Mouse (Mus musculus): Measurements from ENCODE around the gene Arhgef33.
"Not testable (repeated sequence)": the region's sequence is repeated elsewhere in the genome, so short reads cannot be mapped to it uniquely, and the experiment has no call there.

The Arhgef33 gene

GRCm38 (mm10) chr17:80346591-80347125 lies 39.5 kb downstream of the Arhgef33 start:
- DNase-seq (ENCODE audit: low spot score): no peak

- DNase-seq (ENCODE audit: low spot score): no peak
Measured at GRCm38 (mm10) chr17:80347234-80347633, 40.0 kb downstream of the Arhgef33 start.

GRCm38 (mm10) chr17:80360245-80360644 lies 53.0 kb downstream of the Arhgef33 start:
- no peak for DNase-seq (ENCODE audit: low spot score)

- no peak for DNase-seq (ENCODE audit: low spot score)
Measured at GRCm38 (mm10) chr17:80367276-80367675, 60.1 kb downstream of the Arhgef33 start.

GRCm38 (mm10) chr17:80368606-80369005 lies 61.4 kb downstream of the Arhgef33 start:
- DNase-seq (ENCODE audit: low spot score): no peak

GRCm38 (mm10) chr17:80372989-80373725 lies 66.0 kb downstream of the Arhgef33 start, which contains the start of gene Gm10190:
Gm10190 (minus strand) TSS chr17:80373541.
- peak; percentile 74 for DNase-seq (ENCODE audit: low spot score)

GRCm38 (mm10) chr17:80373726-80374096 lies 66.5 kb downstream of the Arhgef33 start:
- DNase-seq (ENCODE audit: low spot score): no peak

GRCm38 (mm10) chr17:80378386-80378785 lies 71.2 kb downstream of the Arhgef33 start:
- DNase-seq (ENCODE audit: low spot score): not testable (repeated sequence)

- no peak for DNase-seq (ENCODE audit: low spot score)
Measured at GRCm38 (mm10) chr17:80385671-80386070, 78.5 kb downstream of the Arhgef33 start.

- no peak for DNase-seq (ENCODE audit: low spot score)
Measured at GRCm38 (mm10) chr17:80390024-80390423, 82.8 kb downstream of the Arhgef33 start.

- DNase-seq (ENCODE audit: low spot score): peak; percentile 22
Measured at GRCm38 (mm10) chr17:80391423-80392403, 84.5 kb downstream of the Arhgef33 start.

GRCm38 (mm10) chr17:80398243-80398642 lies 91.0 kb downstream of the Arhgef33 start:
- no peak for DNase-seq (ENCODE audit: low spot score)

GRCm38 (mm10) chr17:80411182-80411581 lies 104.0 kb downstream of the Arhgef33 start:
- DNase-seq (ENCODE audit: low spot score): no peak

- DNase-seq (ENCODE audit: low spot score): no peak
Measured at GRCm38 (mm10) chr17:80418572-80419210, 111.5 kb downstream of the Arhgef33 start.

- DNase-seq (ENCODE audit: low spot score): no peak
Measured at GRCm38 (mm10) chr17:80420998-80421397, 113.8 kb downstream of the Arhgef33 start.

GRCm38 (mm10) chr17:80426171-80426570 lies 119.0 kb downstream of the Arhgef33 start:
- no peak for DNase-seq (ENCODE audit: low spot score)

- no peak for DNase-seq (ENCODE audit: low spot score)
Measured at GRCm38 (mm10) chr17:80426901-80427300, 119.7 kb downstream of the Arhgef33 start.

GRCm38 (mm10) chr17:80427966-80428365 lies 120.8 kb downstream of the Arhgef33 start:
- DNase-seq (ENCODE audit: low spot score): no peak

GRCm38 (mm10) chr17:80431997-80432396 lies 124.8 kb downstream of the Arhgef33 start:
- DNase-seq (ENCODE audit: low spot score): no peak

GRCm38 (mm10) chr17:80434430-80434829 lies 127.2 kb downstream of the Arhgef33 start:
- DNase-seq (ENCODE audit: low spot score): no peak

GRCm38 (mm10) chr17:80435680-80436079 lies 128.5 kb downstream of the Arhgef33 start:
- no peak for DNase-seq (ENCODE audit: low spot score)

GRCm38 (mm10) chr17:80445433-80445832 lies 138.2 kb downstream of the Arhgef33 start:
- no peak for DNase-seq (ENCODE audit: low spot score)
